Mouse (Mus musculus) small intestine, adult 2 months (tissue): Measurements from ENCODE around the gene Lnp1.

Experiments
- CTCF ChIP-seq: fragments of 200-500 bp; IDR thresholded peaks from 2 replicates; pipeline ENCODE4 v1.5.1; 2012; ENCODE audit warnings: low read depth, mild to moderate bottlenecking, control low read depth, inconsistent platforms, low read length, moderate library complexity, mixed read lengths; ENCODE audit not compliant: insufficient replicate concordance, insufficient read length; ENCODE audit errors: extremely low read depth
- POLR2A ChIP-seq: fragments of 200-500 bp; IDR thresholded peaks from 2 replicates; pipeline ENCODE4 v1.6.1; 2012; ENCODE audit warnings: low read depth, mild to moderate bottlenecking, control low read depth, inconsistent platforms, low read length, moderate library complexity

- TF ChIP-seq CTCF (no peak), POLR2A (no peak)
Measured at GRCm38 (mm10) chr16:56873410-56873809, 54.5 kb downstream of the Lnp1 start.
